Mouse (Mus musculus) left cerebral cortex, postnatal 25 days (tissue): Measurements from ENCODE around the gene Zfp36. TPM values are rescaled to one million over a fixed set of nuclear protein-coding genes. Genes with fewer than 3 reads are reported as not detected.

Experiments used
- DNase-seq, 2 experiments: peaks; one replicate each; pipeline ENCODE4 v3.0.0; 2022; ENCODE audit warnings: low spot score in 2 of 2, mixed read lengths in 1 of 2
- intact Hi-C: fragments of 180-260 bp; cut with DNase I; formaldehyde crosslinking; loops from one replicate; pipeline ENCODE4 v1.15.1; 2025
- total RNA-seq, 2 experiments: library from RNA; stranded (reverse); gene quantifications; 2 replicates each; pipeline ENCODE4 v1.2.3; 2021

Zfp36 gene
- total RNA-seq, 2 experiments from 2014 or later: 2.2 to 2.9 TPM

- peak; percentile 74 to 79 for DNase-seq
- intact Hi-C loops: loop anchor here (1.0 to 5.0 kb wide), 2 partner anchors 13 to 74 kb away; partner anchors contain the start of gene Timm50
These were observed 6.4 kb upstream of the Zfp36 start for GRCm38 (mm10) chr7:28386462-28386861.

DNA sequence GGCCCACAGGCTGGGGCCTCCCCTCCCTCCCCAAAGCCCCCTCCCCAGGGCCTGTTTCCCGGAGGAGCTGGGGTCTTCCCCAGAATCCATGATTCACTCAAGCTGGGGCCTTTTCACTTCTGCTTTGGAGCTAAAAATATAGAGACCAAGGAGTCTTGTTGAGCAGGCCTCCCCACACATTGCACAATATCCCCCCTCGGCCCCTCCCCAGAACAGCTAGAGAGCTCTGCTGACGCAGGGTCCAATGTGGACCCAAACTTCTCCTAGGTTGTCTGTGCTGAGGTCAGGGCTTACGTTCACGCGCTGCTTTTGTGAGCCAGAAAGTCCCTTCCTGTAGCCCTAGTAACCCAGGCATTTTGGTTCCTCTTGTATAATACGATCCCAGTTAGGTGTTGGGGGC, 6.0 kb upstream of the Zfp36 start:
- intact Hi-C loops: loop anchor here (1.0 to 5.0 kb wide), 2 partner anchors 13 to 74 kb away; partner anchors contain the start of gene Timm50
- peak in 1 of 2 experiments; percentile 56 for DNase-seq

GRCm38 (mm10) chr7:28385196-28385595, 5.1 kb upstream of the Zfp36 start:
- intact Hi-C loops: loop anchor here (5.0 kb wide), 1 partner anchor 73 kb away; the partner anchor contains the start of gene Timm50
- DNase-seq: no peak

DNA sequence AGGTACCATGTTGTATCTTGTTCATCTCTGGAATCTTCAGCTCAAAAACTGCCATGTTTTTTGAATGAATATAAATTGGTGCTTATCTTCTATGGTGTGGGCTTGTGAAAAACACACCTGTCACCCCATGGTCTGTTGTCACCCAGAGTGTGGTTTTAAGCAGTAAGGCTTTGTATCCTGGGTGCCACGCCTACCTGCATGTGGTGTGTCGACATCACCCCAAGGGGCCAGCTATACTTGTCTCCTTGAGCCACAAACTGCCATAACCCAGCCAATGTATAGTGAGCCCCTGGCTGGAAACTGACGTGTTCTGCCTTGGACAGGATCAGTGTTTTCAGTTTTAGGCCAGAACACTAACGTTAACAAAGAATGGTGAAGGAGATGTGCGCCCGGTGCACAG, 4.1 kb upstream of the Zfp36 start:
- intact Hi-C loops: no loop called here

GRCm38 (mm10) chr7:28383606-28384005, 3.6 kb upstream of the Zfp36 start:
- intact Hi-C loops: no loop called here
- DNase-seq: no peak

More for the DNA sequence above, 4.1 kb upstream of the Zfp36 start:
- DNase-seq: no peak

DNA sequence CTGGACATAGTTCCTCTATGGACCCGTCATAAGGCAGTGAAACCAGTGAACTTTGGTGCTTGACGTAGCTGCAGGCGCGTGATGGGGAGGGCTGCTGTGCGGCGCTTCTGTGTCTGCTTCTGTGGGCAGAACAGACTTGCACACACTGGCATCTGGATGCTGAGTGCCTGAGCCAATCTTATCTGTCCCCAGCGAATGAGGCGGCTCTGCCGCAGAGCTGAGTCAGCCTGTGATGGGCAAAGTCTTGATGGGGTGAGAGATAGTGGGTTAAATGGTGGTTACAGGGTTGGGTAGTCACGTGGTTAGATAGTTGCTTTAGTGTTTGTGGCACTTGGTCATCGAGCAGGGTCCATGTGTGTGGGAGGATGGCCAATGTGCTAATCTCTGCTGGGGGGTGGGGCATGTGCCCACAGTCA, 2.9 kb upstream of the Zfp36 start:
- DNase-seq: peak; percentile 72 to 90
- intact Hi-C loops: no loop called here

DNA sequence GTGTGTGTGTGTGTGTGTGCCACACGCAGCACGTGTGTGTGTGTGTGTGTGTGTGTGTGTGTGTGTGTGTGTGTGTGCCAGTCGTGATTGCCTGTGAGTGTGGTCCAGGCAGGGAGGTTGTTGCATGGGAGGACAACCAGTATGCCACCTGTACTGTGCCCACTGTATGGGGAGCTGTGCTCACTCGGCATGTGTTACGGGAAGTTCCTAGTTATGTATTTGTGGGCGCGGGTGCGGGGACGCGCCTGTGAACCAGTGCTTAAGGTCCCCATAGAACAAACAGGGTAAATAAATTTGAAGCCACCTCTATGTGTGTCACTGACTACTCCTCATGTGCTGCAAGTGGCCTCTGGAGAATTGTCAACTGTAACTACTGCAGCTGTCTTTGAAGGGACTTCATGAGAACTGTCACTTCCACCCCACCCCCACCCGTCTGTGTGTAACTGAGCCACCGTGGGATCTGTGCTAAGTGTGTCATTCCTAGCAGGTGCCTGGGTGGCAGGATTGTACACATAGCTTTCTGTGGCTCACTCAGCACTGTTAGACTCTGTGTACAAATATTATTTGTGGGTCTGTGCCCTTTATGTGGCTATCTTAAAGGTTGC, 2.4 kb upstream of the Zfp36 start:
- no peak for DNase-seq
- intact Hi-C loops: no loop called here

DNA sequence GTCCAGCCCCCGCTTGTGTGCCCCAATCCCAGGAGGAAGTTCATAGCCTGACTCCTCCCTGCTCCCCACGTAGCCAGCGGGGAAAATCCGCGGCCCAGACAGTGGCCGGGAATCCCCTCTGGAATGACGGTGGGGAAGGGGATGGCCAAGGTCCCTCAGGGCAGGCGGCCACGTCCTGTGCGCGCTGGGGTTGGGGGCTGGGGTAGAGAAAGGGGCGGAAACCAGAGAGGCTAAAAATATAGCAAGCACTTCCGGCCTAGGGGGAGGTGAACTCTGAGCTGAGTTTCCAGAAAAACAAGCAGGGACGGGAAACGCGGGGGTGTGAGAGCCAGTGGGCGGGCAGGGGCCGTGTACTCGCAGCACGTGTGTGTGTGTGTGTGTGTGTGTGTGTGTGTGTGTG, 1.9 kb upstream of the Zfp36 start:
- intact Hi-C loops: no loop called here
- DNase-seq: peak in 1 of 2 experiments; percentile 59

- no peak for DNase-seq
- intact Hi-C loops: no loop called here
These were observed 1.2 kb upstream of the Zfp36 start for GRCm38 (mm10) chr7:28381017-28381790.

- DNase-seq: peak; percentile 79 to 82
- intact Hi-C loops: no loop called here
These were observed 1.0 kb downstream of the Zfp36 start for GRCm38 (mm10) chr7:28378769-28379651.

DNA sequence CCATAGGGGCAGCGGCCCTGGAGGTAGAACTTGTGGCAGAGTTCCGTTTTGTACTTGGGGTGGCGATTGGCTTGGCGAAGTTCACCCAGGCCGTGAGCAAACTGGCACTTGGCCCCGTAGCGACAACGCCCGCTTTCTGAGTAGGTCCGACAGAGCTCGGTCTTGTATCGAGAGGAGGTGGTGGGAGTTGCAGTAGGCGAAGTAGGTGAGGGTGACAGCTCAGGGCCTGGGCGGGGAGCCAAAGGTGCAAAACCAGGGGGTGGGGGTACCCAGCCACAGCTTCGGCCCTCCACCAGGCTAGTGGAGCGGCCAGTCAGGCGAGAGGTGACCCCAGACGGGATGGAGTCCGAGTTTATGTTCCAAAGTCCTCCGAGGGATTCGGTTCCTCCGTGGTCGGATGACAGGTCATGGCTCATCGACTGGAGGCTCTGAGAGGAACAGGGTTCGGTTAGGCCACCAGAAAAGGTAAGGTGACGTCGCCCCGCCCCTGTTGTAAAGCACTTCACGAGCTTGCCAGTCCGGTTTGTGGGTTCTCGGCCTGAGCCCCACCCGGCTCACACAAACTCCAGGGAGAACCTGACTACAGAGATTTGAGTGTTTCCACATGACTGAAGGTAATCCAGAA, 1.9 kb downstream of the Zfp36 start:
- DNase-seq: no peak

GRCm38 (mm10) chr7:28377190-28378065, 2.6 kb downstream of the Zfp36 start:
- DNase-seq: no peak
- intact Hi-C loops: no loop called here

More for the DNA sequence above, 1.9 kb downstream of the Zfp36 start:
- intact Hi-C loops: no loop called here

DNA sequence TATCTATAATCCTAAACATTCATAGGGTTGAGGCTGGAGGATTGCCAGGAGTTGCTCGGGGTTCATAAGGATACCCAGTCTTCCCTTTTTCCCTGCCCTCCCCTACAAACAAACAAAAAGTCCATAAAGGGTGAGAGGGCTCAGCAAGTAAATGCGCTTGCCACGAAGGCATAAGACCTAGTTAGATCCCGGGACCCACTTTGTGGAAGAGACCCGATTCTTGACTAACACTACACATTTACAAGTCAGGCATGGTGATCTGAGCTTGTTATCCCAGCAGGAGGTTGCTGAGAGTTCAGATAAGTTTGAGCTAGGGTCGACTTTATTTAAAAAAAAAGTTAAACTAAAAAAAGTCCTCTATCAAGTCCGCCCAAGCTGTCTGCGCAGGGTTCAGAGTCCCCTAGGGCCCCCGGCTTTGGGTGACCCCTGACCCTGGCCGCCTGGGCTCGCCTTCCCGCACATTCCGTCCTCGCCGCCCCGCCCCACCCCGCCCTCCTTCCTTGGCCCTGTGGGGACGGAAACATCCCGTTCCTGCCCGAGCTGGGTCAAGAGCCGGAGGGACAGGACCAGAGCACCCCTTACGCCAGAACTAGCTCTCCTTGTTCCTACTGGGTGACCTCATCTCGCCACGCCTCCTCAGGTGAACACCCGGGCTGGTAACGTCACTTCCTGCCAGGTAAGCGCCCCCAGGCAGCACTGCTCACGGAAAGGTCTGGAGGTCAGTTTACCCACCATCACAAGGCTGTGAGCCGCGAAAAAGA, 3.9 kb downstream of the Zfp36 start:
- intact Hi-C loops: no loop called here
- no peak for DNase-seq

DNA sequence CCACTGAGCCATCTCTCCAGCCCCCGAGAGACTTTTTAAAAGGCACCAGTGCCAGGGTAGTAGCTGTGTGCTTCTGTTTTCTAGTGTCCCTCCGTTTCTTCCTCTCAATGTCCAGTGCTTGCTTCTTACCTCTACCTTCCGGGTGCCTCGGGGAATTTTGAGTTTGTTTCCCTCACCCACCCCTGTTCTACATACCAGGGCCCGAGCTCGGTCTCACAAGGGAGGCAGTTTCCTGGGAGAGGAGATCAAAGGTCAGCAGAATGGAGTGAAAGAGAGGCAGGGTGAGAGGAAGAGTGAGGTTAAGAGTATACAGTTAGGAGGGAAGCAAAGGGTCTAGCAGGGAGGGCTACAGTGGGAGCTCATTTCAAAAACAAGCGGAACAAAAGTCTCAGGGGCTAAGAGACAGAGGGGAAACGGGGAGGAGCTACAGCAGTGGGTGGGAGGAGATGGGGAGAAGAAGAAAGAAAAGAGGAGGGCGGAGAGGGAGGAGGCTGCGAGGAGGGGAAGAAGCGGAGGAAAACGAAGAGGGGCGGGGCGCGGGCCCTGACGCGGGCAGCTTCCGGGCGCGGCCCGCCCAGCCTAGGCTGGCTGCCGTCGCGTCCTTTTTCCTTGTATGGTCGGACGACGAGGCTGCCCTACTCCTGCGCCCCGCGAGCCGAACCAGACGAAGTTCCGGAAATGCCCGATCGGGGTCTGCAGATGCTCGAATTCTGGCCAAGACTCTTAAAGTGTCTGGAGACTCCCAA, 4.7 kb downstream of the Zfp36 start:
- DNase-seq: peak; percentile 70 to 82
- intact Hi-C loops: no loop called here

- intact Hi-C loops: no loop called here
- no peak for DNase-seq
These were observed 5.4 kb downstream of the Zfp36 start for GRCm38 (mm10) chr7:28374647-28375046.

- DNase-seq: no peak
- intact Hi-C loops: loop anchor here (1.0 to 2.0 kb wide), 2 partner anchors 12 to 23 kb away; partner anchors contain the start of gene Rps16
These were observed 6.1 kb downstream of the Zfp36 start for GRCm38 (mm10) chr7:28373891-28374495.

GRCm38 (mm10) chr7:28373131-28373581, 6.9 kb downstream of the Zfp36 start:
- intact Hi-C loops: loop anchor here (1.0 to 2.0 kb wide), 2 partner anchors 13 to 22 kb away; partner anchors contain the start of gene Rps16
- DNase-seq: peak; percentile 67 to 87
